Mouse (Mus musculus) thymus, adult 2 months (tissue): ENCODE results near the gene Adamts15.

ENCODE experiments used
- CTCF ChIP-seq: fragments of 200-500 bp; IDR thresholded peaks from 2 replicates; pipeline ENCODE4 v1.5.1; 2012; ENCODE audit warnings: mild to moderate bottlenecking, control low read depth, low read length, moderate library complexity, borderline replicate concordance; ENCODE audit not compliant: control insufficient read depth, poor library complexity, insufficient read depth; ENCODE audit errors: extremely low read depth
- POLR2A ChIP-seq: fragments of 200-500 bp; IDR thresholded peaks from 2 replicates; pipeline ENCODE4 v1.6.1; 2012; ENCODE audit warnings: mild to moderate bottlenecking, low read length, control low read depth, moderate library complexity; ENCODE audit not compliant: control insufficient read depth, poor library complexity, insufficient read depth; ENCODE audit errors: extremely low read depth

DNA sequence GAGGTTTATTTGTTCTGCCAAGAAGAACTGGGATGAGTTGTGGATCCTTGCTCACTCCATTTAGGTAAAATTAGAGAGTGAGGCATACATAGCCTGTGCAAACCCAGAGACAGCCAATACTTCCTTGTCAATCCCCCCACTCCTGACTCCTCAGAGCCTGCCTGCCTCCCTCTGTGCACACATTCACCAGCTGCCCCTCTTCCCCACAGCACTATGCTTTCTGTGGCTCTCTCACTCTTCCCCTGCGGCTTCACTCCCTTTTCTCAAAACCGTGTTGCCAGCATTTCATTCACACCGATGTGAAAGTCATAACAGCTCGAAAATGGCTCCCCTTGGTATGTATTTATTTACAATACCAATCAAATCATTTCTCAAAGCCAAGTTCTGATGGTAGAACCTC, 10.1 kb upstream of the Adamts15 start:
- no peak for TF ChIP-seq CTCF
- TF ChIP-seq POLR2A: no peak
